7 mouse cellular contexts compared by ENCODE assay signal in the genomic region with DNA sequence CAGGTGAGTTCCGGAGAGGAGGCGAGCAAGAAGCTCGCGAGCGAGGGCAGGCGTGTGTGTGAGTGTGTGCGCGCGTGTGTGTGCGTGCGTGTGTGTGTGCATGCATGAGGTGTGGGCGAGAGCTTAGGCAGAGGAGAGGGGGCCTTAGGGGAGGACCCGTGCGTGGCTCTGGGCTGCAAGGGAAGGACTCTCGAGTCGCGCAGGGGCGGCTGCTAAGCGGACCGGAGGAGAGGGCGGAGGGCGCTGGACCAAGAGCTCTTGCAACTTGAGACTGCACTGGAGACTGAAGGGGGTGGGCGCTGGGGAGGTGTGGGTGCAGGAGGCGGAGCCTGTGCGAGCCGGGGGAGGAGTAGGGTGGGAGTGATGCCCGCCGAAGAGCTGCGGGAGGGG. TPM values are rescaled to one million over a fixed set of nuclear protein-coding genes. Genes with fewer than 3 reads are reported as not detected.
DNase-seq lines count a peak whose midpoint lies in the region; ATAC-seq lines count a peak whose summit lies in the region.

No protein-coding gene starts in this region.

- H3K9me3 ChIP-seq in limb, embryonic 11.5 days (ENCODE audit: control insufficient read depth, low read length), result no peaks in the 10 kb centered on the region
- H3K9me3 ChIP-seq in midbrain, embryonic 12.5 days, result no peaks in the 10 kb centered on the region

- peak overlapping the region; percentile 42; the same call in 1 of the 2 replicates for H3K27ac ChIP-seq in limb, embryonic 11.5 days (replicated peaks; ENCODE audit: low read depth, low read length)
- H3K27ac ChIP-seq in midbrain, embryonic 12.5 days (replicated peaks), result peak overlapping the region; percentile 60; the same call in 1 of the 2 replicates

- under 1% methylated on average over 29 of the region's 29 CpGs for WGBS in limb, embryonic 11.5 days
- WGBS in midbrain, embryonic 12.5 days, result under 1% methylated on average over 27 of the region's 29 CpGs

- peak overlapping the region; percentile 91 for H3K4me3 ChIP-seq in limb, embryonic 11.5 days (ENCODE audit: low read depth, low read length)
- peak overlapping the region; percentile 75 for H3K4me3 ChIP-seq in midbrain, embryonic 12.5 days

- peak; percentile 83 for ATAC-seq in limb, embryonic 11.5 days (ENCODE audit: insufficient number of reproducible peaks, low FRiP score, low TSS enrichment, low read depth)
- peak; percentile 57 for ATAC-seq in midbrain, embryonic 12.5 days (ENCODE audit: low FRiP score, low read depth)

- H3K36me3 ChIP-seq in limb, embryonic 11.5 days (ENCODE audit: control insufficient read depth, insufficient read depth, low read length), result peaks cover 5% of the 10 kb centered on the region; the same call in 1 of the 2 replicates
- peaks cover 20% of the 10 kb centered on the region for H3K36me3 ChIP-seq in midbrain, embryonic 12.5 days

- H3K9ac ChIP-seq in limb, embryonic 11.5 days (ENCODE audit: low read length), result peak overlapping the region; percentile 71
- peak overlapping the region; percentile 80 for H3K9ac ChIP-seq in midbrain, embryonic 12.5 days (replicated peaks)

- DNase-seq in adrenal gland, adult 2 months, result peak; percentile 81
- peak; percentile 86 for DNase-seq in embryo, embryonic 9.5 days (ENCODE audit: extremely low spot score)
- DNase-seq in heart, adult 11 months, result peak; percentile 99
- peak; percentile 79 for DNase-seq in kidney, adult 11 months
- peak; percentile 84 for DNase-seq in limb, embryonic 11.5 days (ENCODE audit: low spot score)
- DNase-seq in spleen, adult 18-20 months, result peak; percentile 57

- peaks cover 8% of the 10 kb centered on the region for H3K4me1 ChIP-seq in limb, embryonic 11.5 days (ENCODE audit: control insufficient read depth, insufficient read depth, low read length)
- peaks cover 27% of the 10 kb centered on the region for H3K4me1 ChIP-seq in midbrain, embryonic 12.5 days

- H3K4me2 ChIP-seq in limb, embryonic 11.5 days (ENCODE audit: low read depth, severe bottlenecking), result peak overlapping the region; percentile 98
- H3K4me2 ChIP-seq in midbrain, embryonic 12.5 days (replicated peaks), result peak overlapping the region; percentile 100

- H3K27me3 ChIP-seq in limb, embryonic 11.5 days (ENCODE audit: control insufficient read depth, insufficient read depth, low read length), result no peaks in the 10 kb centered on the region
- no peaks in the 10 kb centered on the region for H3K27me3 ChIP-seq in midbrain, embryonic 12.5 days

RNA-seq across cellular contexts. Expression of gene Mxi1, which starts 19.7 kb away (rescaled TPM):
- 10 to 100 TPM; 29.6 to 31.1 TPM for total RNA-seq in adrenal gland, adult 2 months (2021)
- 15.6 and 17.2 TPM in 2 replicates for polyA plus RNA-seq in adrenal gland, adult 2 months (2012; rRNA removed)
- polyA plus RNA-seq in limb, embryonic 11.5 days (2014; fragmentation: Nextera tagmentation; extraction: Ambion mirVana), result 41.5 and 41.6 TPM in 2 replicates
- 71.3 and 77.8 TPM in 2 replicates for polyA plus RNA-seq in midbrain, embryonic 12.5 days (2016; fragmentation: Nextera tagmentation; extraction: Ambion mirVana)

RNA-seq across cellular contexts. Expression of gene Gm10197, which starts 41.6 kb away (rescaled TPM):
- total RNA-seq in adrenal gland, adult 2 months (2021), result not detected
- polyA plus RNA-seq in adrenal gland, adult 2 months (2012; rRNA removed), result not detected in 2 replicates
- polyA plus RNA-seq in limb, embryonic 11.5 days (2014; fragmentation: Nextera tagmentation; extraction: Ambion mirVana), result not detected in 2 replicates
- not detected in 2 replicates for polyA plus RNA-seq in midbrain, embryonic 12.5 days (2016; fragmentation: Nextera tagmentation; extraction: Ambion mirVana)

Comparison
In these comparisons a context has a peak if more than half of its experiments do, and no peak if none do; other contexts are left out.
1. Peak in every context shown above with its lines: DNase-seq, ATAC-seq, H3K4me3 ChIP-seq and H3K27ac ChIP-seq.